Mouse (Mus musculus) heart, postnatal 25 days (tissue): ENCODE measurements around the gene Gm11111. TPM values are rescaled to one million over a fixed set of nuclear protein-coding genes. Genes with fewer than 3 reads are reported as not detected.
"Not testable (repeated sequence)": the region's sequence is repeated elsewhere in the genome, so short reads cannot be mapped to it uniquely, and the experiment has no call there.

Experiments
- DNase-seq: peaks from one replicate; pipeline ENCODE4 v3.0.0; 2022; ENCODE audit warnings: low spot score
- intact Hi-C: fragments of 180-260 bp; cut with DNase I; formaldehyde crosslinking; loops from one replicate; pipeline ENCODE4 v1.15.1; 2025
- total RNA-seq, 2 experiments: library from RNA; stranded (reverse); gene quantifications; 2 replicates each; pipeline ENCODE4 v1.2.3; 2021

Gene Gm11111
- not detected for total RNA-seq

- intact Hi-C loops: no loop called here
- DNase-seq: no peak
These were observed at the start of gene Gm11111 for GRCm38 (mm10) chr5:98552395-98552794. Gene Gm11111 (plus strand): TSS chr5:98552695.

GRCm38 (mm10) chr5:98516214-98516613, 36.3 kb upstream of the Gm11111 start:
- no peak for DNase-seq
- intact Hi-C loops: no loop called here

- no peak for DNase-seq
- intact Hi-C loops: no loop called here
These were observed 32.4 kb upstream of the Gm11111 start for GRCm38 (mm10) chr5:98520118-98520517.

- intact Hi-C loops: no loop called here
- no peak for DNase-seq
These were observed 30.1 kb upstream of the Gm11111 start for GRCm38 (mm10) chr5:98522270-98522977.

DNA sequence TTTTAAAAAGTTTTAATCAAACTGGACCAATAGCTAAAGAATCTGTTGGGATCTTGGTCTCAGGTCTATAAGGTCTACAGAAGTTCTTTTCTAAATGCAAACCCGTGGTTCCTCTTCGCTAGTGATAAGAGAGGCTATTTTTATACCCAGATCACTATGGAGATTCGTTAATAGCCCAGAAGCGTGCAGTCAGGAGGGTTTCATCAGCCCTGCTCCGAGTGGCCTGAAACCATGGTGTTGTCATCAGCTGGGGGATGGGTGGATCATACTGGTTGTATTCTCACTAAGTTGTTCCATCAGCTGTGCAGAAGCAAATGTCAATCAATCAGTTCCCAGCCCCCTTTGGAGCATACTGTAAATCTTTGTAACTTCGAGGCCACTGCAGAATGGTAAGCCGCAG, 29.4 kb upstream of the Gm11111 start:
- DNase-seq: no peak
- intact Hi-C loops: no loop called here

DNA sequence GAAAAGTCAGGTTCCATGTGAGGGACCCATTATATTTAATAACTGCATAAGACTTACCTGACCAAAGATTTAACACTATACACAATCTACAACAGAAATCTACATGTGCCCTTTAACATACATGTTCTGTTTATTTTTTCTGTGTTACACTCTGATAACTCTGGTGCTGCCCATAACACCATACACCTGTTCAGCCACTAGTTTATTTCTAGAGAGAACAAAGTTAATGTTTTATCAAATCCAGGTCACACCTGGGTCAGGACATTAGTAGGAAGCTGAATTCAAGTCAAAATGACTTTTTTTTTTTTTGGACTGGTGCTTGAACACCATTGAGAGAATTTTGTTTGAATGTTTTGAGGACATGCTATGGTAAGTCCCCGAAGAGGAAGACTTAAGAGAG, 28.7 kb upstream of the Gm11111 start:
- intact Hi-C loops: no loop called here

DNA sequence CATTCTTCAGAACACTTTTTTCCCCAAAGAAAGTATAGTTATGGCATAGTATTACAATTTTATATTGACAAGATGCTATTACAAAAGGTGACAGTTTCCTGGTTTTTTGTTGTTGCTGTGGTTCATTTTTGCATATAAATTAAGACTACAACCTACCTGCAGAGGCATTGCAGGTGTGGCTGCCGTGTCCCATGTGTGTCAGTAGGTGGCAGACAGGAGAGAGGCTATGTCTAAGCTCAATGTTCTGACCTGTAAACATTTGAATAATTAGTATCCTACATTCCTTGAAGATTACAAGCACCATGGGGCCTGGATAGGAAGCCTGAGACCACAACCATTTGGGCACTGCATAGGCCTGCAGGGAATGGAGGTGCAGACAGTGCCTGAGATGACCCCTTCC, 11.2 kb upstream of the Gm11111 start:
- DNase-seq: no peak
- intact Hi-C loops: no loop called here

More for the DNA sequence above, 28.7 kb upstream of the Gm11111 start:
- no peak for DNase-seq

DNA sequence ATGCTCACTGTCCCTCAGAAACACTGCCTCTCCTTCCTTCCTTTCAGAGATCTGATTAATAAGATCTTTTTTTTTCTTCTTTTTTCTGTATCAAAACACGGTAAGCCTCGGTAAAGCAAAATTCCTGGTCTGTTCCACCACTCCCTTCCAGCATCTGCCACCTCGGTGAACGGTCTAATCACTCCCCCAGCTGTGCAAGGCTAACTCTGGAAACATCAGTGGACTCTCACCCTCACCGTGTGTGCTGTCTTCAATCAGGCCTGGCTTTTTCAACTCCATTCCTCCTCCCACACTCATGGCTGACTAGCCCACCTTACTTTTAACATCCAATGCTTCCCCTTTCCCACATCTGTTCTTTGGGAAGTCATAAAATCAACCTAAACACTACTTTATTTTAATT, 2.2 kb upstream of the Gm11111 start:
- intact Hi-C loops: no loop called here
- no peak for DNase-seq

- intact Hi-C loops: no loop called here
- DNase-seq: no peak
These were observed 1.6 kb upstream of the Gm11111 start for GRCm38 (mm10) chr5:98550873-98551272.

- intact Hi-C loops: no loop called here
- DNase-seq: no peak
These were observed 511 bp downstream of the Gm11111 start for GRCm38 (mm10) chr5:98552811-98553601.

- no peak for DNase-seq
- intact Hi-C loops: no loop called here
These were observed 8.8 kb downstream of the Gm11111 start for GRCm38 (mm10) chr5:98561301-98561700.

GRCm38 (mm10) chr5:98562806-98563205, 10.3 kb downstream of the Gm11111 start:
- DNase-seq: no peak
- intact Hi-C loops: no loop called here

DNA sequence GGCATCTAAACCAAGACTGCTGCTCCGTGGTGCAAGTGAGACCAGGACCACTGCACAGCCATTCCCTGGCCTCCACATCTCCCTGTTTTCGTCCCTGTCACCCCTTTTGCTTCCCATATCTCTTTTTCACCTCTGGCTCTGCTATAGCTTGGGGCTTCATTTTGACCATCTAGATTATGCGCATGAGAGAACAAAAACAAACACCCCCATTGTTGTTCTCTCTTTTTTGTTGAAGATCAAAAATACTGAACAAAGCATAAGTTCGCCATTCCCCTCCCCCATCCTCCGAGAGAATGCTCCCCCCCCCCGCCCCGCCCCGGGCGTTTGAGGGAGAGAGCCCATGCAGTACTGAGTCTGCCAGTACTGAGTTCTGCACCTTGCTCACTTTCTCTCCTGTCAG, 11.3 kb downstream of the Gm11111 start:
- intact Hi-C loops: no loop called here
- no peak for DNase-seq

GRCm38 (mm10) chr5:98566461-98567193, 14.1 kb downstream of the Gm11111 start:
- DNase-seq: no peak
- intact Hi-C loops: no loop called here

DNA sequence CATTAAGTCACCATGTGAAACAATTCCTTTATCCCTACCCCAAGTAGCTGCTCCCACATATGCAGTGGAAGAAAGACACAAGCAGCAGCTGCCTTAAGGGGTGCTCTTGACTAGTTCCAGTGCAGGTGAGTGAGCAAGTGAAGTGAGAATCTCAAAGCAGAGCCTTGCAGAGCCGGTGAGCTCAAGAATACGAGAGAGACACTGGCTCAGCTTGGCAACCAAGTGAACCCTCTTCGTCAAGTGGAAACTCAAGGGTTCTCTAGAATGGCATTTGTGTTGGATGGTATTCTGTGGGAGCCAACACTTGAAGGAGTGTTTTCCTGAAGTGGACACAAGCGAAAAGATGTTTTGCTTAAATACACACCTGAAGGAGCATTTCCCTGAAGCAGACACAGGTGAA, 16.0 kb downstream of the Gm11111 start:
- no peak for DNase-seq

GRCm38 (mm10) chr5:98569029-98569513, 16.6 kb downstream of the Gm11111 start:
- intact Hi-C loops: no loop called here
- no peak for DNase-seq

More for the DNA sequence above, 16.0 kb downstream of the Gm11111 start:
- intact Hi-C loops: no loop called here

GRCm38 (mm10) chr5:98572392-98572791, 19.9 kb downstream of the Gm11111 start:
- intact Hi-C loops: no loop called here
- DNase-seq: no peak

GRCm38 (mm10) chr5:98574711-98575470, 22.4 kb downstream of the Gm11111 start:
- DNase-seq: no peak
- intact Hi-C loops: no loop called here

DNA sequence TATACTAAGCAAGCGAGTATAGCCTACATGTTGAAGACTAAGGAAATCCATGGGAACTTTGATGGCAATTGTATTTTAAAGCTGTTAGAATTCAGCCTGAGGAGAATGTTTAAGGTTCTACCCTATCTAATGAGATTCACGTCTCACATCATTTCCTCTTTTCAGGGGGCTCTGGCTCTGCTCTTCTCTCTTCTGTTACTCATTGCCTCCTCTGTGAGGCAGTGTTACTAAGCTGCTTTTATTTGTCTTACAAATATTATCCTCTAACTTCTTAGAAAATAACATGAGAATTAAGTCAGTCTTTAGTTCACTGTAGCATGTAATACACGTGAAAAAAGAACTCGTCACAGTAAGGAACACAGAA, 23.0 kb downstream of the Gm11111 start:
- intact Hi-C loops: no loop called here

GRCm38 (mm10) chr5:98576538-98576937, 24.0 kb downstream of the Gm11111 start:
- intact Hi-C loops, DNase-seq: not testable (repeated sequence)

More for the DNA sequence above, 23.0 kb downstream of the Gm11111 start:
- no peak for DNase-seq
